Mouse (Mus musculus): ENCODE data around the gene Irx5.

Gene Irx5

DNA sequence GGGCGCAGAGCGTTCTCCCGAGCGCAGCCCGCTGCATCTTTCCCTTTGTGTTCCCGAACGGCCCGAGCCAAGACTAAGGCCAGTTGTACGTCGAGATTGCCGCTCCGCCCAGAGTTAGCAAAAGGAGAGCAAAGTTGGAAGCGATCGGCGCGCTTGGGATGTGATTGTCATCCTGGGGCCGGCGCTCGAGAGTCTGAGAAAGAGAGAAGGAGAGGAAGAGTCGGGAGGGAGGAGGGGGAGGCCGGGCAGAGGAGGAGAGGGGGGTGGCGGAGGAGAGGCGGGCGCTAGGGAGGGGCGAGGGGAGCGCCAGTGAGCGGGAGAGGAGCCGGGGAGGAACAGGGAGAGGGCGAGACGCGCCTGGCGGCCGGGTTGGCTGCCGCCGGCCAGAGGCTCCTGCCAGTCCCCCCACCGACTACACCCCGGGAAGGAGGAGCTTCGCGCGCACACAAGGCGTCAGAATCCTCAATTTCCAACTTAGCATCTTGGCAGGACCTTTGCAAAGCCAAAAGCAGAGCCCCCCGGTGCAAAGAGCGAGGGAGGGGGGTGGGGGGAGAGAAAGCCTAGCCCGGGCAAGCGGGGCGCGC is at the start of gene Irx5:
Irx5 (plus strand) TSS at position 228 of the 584 bp plus-strand sequence.
- peak; percentile 54 to 75 for DNase-seq (ENCODE audit: low spot score in 2 of 2)

DNA sequence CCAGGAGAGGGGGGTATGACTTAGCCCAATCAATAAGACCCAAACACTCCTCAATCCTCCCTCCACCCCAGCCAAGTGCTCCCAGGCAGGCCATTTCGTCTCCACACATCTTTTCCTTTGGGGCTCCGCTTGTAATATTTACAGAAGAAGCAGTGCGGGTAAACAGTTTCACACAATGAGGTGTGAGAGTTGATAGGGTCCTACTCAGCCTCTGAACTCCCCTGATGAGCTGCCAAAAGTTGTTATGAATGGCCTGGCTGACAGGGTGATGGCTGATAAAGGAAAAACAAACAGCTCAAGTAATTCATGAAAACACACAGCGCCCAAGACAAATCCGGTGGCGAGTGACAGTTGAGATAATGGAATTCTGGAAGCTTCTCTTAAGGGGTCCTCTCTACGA is 45.2 kb upstream of the Irx5 start:
- DNase-seq (ENCODE audit: low spot score in 2 of 2) = no peak

DNA sequence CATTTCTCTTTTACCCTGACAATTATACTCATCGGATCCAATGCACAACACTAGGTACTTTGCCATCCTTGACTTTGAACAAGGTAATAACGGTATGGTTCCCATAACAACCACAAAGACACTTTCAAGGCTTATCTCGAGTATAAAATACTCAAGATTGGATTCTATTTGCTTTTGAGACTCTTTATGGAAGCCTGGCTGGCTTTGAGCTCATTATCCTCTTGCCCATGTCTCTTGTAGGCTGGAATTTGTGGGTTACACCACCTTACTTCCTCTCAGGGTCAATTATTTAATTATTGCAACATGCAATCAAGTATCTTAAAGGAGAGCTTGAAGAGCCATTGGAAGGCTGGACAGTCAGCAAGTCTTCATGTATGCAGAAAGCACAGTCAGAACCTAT is 43.7 kb upstream of the Irx5 start:
- DNase-seq (ENCODE audit: low spot score in 2 of 2) = no peak

DNA sequence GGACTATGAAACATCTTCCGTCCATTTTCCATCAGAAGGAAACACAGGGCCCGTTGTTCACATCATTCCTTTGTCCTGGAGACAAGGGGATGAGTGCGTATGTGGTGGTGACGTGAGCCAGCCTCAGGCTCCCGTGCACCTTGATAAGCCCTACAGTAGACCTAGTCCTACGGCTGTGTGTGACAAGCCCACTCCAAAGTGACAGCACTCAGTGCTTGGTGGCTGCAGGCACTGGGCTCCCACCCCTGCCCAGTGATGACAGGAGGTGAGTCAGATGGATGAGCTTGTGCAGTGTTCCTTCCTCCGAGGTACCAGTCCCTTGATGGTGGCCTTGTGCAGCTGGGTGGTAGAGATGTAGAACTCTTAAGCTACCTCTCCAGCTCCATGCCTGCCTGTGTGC is 33.7 kb upstream of the Irx5 start:
- DNase-seq (ENCODE audit: low spot score in 2 of 2) = no peak

DNA sequence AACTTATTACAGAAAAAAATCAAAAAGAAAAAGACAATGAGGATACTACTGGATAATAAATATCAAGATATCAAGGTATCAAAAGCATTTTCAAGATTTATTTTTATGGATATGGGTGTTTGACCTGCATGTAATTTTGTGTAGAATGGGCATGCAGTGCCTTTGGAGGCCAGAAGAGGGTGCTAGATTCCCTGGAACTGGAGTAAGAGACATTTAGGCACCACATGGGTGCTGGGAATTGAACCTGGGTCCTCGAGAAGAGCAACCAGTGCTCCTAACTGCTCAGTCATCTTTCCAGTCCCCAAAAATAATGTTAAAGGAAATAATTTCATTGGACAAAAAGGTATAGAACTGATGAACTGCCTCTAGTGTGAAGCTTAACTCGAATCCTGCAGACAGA is 30.2 kb upstream of the Irx5 start:
- DNase-seq (ENCODE audit: low spot score in 2 of 2) = no peak

DNA sequence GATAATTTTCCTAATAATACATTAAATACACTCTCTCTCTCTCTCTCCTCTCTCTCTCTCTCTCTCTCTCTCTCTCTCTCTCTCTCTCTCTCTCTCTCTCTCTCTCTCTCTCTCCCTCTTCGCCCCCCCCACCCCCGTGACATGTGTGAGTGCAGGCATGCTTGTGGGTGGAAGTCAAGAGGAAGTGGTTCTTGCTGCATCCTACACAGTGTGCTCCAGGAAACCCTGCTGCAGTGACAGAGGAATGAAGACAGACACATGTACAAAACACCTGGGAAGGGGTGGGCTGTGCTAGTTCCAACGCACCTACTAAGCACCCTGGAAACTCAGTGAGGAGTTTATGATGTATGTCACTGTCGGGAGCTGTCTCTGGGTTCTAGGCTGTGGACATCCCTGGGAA is 28.2 kb upstream of the Irx5 start:
- no peak for DNase-seq (ENCODE audit: low spot score in 2 of 2)

DNA sequence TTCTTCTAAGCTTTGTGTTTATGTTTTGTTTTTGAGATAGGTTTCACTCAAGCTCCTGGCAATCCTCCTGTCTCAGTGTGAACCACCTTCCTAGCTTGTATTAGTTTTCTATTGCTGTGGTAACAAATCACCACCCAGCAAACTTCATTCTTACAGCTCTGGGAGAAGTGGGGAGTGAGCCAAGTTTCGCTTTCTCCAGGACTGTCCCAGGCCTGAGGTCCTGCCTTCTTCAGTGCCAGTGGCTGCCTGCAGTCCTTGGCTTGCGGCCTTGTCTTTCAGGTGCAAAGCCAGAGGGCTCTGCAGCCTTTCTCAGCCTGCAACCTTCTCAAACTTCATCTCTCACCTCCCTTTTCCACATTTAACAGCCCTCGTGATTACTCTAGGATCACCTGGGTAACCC is 25.6 kb upstream of the Irx5 start:
- DNase-seq (ENCODE audit: low spot score in 2 of 2) = no peak

DNA sequence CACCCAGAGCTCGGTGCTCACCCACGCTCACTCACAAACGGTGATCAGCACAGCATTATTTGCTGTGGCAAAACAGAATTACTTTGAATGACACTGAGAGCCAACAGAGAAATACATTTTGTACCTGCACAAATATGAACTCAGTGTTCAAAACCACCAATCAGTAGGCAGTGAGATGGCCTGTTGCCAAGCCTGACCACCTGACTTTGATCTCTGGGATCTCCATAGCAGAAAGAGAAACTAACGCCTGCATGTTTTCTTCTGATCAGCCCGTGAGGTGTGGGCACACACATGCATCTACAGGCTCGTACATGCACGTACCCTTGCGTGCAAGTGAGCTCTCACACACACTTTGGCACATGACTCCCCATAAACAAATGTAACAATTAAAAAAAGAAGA is 24.0 kb upstream of the Irx5 start:
- no peak for DNase-seq (ENCODE audit: low spot score in 2 of 2)

DNA sequence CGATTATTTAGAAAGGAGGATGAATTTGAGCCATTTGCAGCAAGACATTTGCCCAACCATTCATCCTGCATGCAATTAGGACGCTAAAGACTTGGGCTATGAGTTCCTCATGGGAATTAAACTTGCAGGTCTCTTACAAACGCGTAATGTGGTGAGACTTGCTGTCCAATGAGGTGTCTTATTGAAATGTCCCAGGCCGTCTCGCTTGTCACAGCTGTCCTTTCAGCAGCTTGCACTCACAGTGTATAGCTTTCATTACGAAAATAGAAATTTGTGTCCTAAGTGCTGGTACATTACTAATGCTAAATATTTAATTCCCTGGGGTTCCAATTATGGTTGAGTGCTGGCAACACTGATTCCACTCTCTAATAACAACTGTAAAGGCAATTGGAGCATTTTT is 22.3 kb upstream of the Irx5 start:
- DNase-seq (ENCODE audit: low spot score in 2 of 2) = no peak

DNA sequence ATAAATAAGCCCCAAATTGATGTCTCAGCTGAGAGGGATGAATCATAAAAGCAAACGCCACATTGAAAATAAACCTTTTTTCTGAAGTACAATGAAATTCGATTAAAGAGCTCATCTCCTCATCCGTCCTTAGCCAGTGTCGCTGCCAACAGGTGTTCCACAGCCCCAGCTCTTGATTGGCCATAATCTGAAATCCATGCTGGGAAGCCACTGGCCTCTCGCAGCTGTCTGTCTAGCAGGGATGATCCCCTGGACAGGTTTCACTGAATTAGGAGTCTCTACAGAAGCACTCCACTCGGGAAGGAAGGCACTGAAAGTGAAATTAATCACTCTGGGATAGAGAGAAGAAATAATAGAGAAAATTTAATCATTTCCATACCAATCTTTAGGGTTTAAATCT is 21.4 kb upstream of the Irx5 start:
- no peak for DNase-seq (ENCODE audit: low spot score in 2 of 2)

DNA sequence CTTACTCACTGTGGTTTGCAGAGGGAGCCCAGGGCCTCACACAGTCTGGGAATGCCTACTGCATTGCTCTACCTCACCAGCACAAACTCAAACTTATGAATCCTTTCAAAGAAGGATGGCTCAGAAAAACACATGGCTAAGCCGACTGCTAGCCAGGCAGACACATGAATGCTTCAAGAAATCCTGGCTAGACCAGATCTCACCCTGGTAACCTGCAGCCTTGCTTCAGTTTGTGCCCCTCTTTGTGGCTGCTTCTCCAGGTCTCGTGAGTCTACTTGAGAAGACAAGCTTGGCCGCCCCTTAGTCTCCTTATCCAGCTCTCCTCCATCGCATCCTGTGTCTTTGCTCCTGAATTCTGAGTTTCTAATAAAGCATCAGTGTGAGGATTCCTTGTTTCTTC is 13.9 kb upstream of the Irx5 start:
- DNase-seq (ENCODE audit: low spot score in 2 of 2) = no peak

DNA sequence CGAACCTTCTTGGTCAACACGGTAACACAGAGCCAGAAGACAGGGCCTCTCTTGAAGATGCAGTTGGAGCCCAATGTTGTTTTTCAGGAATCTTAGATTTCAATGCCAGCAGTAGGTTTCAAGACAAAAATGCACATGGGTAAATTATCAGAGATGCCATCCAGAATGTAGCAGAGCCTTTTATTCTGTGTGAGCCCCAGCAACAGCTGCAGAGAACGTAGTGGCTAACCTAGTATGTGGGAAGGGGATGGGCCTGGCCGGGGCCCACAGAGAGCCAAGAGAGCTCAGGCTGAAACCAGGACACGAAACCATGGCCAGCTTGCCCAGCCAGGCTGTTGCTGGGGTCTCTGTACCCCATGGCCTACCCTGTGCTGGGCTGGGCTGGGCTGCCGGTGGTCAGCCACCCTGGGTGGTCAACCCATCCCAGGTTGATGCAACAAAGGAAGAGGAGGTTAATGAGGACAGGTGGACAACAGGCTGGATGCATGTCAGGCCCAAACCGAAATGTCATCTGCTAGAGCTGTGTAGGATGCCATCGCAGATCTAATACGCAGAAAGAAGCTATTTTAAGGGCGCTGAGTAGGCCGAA is 7.4 kb upstream of the Irx5 start:
- DNase-seq (ENCODE audit: low spot score in 2 of 2) = no peak

DNA sequence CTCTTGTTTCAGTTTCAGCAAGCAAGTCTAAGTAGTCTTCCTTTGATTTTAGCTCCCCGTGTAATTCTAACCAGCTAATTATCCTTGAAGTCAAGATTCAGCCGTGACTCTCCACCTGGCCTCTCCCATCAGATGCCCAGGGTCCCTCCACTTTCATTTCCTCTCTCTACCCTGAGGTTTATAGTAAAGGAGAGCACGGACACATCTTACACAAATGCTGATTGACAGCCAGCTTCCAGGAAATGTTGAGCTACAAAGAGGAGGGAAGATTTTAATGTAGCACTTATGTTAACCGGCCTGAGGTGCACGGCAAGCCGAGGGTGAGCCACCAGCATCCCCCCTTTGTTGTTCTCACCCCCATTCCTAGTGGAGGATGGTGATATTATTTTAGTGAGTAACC is 4.0 kb upstream of the Irx5 start:
- no peak for DNase-seq (ENCODE audit: low spot score in 2 of 2)

DNA sequence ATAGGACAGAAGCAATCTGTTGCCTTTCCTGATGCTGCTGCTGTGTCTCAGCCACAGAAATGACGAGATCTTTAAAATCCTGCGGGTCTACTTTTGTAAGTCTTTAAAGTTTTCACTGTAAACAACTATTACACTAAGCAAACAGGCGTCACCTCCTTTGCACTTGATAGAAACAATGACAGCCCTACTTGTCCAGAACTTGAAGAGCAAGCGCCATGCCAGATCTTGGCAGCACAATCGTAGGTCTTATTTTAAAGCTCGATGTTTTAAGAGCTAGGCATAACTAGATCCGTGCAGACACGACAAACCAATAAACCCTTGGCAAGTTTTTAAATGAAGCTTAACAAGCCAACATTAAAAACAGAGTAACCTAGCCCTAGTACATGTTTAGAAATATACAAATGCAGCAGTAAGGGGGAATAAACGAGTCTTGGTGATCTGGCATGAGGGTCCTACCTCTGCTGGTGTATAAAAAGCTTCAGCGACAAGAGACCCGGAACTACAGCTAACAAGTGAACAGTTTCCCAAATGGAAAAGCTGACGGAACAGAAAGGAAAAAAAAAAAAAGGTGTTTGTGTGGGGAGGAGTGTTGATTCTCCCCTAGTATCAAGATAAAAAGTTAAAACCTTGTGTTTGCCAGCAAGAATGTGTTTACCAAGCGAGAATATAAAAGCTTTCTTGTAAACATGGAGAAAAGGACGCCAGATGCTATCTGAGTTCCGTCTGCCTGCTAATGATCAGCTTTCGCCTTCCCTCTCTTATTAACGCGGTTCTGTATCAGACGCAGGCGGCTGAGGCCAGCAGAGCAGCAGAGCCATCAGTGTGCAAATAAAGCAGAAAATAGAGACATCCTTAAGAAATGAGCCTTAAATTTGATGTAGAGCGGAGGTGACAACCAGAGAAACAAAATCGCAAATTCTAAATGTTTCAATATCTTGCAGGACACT is 2.6 kb upstream of the Irx5 start:
- no peak for DNase-seq (ENCODE audit: low spot score in 2 of 2)

DNA sequence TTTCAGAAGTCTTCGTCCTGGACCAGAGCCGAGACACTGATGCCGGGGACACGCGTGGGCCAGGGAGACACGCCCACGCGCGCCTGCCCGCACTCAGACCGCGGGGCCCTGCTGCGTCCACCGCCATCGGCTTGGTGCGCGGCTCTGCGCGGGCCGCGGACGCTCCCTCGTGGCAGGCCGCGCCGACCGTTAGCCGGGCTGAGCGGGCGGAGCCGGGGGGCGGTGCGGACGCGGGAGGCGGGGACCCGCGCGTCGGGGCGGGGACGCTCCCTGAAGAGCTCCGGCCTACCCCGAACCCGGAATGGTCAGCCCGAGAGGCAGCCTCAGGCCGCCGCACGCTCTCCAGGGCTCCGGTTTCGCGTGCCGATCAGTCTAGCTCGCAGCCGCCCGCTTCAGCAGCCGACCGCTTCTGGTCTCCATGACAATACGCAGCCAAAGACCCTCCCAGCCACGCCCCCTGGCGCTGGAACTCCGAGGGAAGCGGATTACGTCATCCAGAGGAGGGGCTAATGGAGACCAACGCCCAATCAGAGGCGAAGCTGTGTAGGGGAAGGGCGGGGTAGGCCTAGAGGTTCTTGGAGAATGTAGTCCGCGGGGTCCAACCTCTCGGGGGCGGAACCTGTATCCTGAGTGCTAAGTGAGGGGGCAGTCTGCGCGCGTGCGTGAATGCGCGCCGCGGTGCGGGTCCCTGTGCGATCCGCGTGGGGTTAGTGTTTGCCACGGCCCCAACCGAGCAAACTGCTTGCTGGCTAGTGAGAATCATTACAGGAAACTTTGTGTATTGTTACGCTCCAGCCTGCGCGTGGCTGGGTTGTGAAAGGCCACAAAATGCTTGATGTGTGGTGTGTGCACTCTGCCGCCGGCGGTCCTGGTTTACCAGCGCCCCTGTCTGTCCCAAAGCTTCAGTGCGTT is 1.5 kb upstream of the Irx5 start:
- DNase-seq (ENCODE audit: low spot score in 2 of 2) = peak; percentile 94 to 98

DNA sequence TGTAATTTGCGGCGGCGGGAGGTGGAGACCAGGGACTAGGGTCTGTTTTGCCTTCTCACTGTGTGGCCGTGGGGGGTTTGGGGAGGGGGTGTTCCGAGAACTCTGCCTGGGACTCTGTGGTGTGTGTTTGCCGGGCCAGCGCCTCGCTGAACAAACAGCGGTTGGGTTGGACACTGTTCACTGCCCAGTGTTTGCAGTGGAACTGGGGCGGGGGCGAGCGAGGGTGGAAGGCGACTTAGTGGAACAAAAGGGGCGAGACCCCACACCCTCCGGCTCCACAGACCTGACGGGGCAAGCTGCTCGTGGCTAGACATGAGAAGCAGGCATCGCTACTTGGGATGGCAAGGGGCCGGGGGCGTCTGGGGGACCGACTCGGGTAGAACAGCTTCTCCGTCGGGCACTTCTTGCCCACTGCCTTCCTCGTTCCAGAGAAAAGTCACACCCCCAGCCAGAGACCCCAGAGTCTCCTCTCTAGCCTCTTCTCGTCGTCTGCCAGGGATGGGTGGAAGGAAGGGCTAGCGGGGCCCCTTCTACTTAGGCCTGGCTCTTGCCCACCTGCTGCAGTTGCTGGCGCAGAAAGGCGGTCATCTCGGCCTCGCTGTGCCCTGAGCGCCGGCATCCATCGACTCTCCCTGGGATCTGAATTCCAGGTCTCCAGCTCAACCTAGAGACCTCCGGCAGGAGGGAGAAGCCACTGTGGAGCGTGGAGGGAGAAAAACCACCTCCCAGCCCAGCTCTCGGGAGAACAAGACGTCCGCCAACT is 631 bp upstream of the Irx5 start:
- DNase-seq (ENCODE audit: low spot score in 2 of 2) = peak in 1 of 2 experiments; percentile 32

DNA sequence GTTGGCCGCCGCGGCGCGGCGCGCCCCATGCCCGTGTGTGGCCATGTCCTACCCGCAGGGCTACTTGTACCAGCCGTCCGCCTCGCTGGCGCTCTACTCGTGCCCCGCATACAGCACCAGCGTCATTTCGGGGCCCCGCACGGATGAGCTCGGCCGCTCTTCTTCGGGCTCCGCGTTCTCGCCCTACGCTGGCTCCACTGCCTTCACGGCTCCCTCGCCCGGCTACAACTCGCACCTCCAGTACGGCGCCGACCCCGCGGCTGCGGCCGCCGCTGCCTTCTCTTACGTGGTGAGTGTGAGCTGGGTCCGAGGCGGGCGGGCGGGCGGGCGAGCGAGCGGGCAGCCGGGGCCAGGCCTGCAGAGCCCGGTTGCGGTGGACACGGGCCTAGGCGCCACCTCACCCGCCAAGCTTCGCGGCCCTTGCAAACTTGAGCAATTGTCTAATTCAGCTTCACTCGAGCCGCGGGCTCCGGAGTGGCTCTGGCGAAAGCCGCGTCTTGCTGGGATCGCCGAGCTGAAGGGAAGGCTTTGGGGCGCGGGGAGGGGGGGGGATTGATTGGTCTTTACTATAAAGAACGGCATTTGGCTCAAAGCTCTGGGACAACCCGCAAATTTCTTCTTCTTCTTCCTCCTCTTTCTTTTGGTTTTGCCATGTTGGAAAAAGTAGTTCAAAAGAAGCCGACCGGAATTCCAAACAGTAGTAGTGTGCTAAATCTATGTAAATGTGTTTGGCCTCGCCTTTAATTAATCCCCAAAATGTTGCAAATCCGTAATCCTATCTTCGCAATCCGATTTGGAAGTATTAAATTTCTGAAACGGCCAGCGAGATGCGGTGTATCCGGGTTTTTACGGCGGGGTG is 945 bp downstream of the Irx5 start:
- DNase-seq (ENCODE audit: low spot score in 2 of 2) = no peak

DNA sequence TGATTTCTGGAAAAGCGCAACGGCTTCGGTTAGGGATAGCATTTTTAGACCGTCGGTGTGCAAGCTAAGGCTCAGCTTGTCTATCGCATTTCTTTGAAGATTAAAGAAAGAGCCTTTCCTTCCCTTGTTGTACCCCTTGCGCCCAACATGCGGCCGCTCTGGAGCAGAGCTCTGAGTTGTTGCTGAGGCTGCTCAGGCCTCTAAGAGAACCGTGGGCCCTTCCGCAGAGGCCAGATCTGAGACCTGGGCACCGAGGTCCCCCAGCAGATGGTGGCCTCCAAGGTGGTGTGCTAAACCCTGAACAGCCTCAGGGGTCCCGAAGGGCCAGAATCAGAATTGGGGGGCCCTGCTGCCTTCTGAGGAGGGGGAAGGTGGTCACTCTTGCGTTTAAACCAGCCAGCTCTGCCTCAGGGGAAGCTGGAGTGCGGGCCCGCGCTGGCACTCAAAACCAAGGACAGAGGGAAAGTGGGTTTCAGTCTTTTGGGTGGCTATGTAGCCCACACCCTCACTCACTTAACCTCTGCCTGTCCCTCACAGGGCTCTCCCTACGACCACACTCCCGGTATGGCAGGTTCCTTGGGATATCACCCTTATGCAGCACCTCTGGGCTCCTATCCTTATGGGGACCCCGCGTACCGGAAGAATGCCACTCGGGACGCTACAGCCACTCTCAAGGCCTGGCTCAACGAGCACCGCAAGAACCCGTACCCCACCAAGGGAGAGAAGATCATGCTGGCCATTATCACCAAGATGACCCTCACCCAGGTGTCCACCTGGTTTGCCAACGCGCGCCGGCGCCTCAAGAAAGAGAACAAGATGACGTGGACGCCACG is 1.8 kb downstream of the Irx5 start:
- DNase-seq (ENCODE audit: low spot score in 2 of 2) = peak in 1 of 2 experiments; percentile 20

DNA sequence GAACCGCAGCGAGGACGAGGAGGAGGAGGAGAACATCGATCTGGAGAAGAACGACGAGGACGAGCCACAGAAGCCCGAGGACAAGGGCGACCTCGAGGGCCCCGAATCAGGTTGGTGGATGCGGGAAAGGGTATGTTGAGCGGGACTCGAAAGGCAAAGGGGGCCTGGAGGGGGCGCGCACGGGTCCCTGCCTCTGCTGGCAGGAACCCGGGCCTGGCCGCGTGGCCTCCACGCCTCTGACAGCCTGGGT is 2.3 kb downstream of the Irx5 start:
- DNase-seq (ENCODE audit: low spot score in 2 of 2) = peak in 1 of 2 experiments; percentile 39
